Mouse (Mus musculus) T-helper 1 cell (primary cell): ENCODE measurements around the gene Aff1.

ENCODE experiments used
- in situ Hi-C: fragments of 300-600 bp; cut with MboI, MseI; formaldehyde crosslinking; loops from one replicate; pipeline ENCODE4 v1.15.1; 2025; ENCODE audit warnings: high pct_unique_total_duplicates

Aff1 gene

DNA sequence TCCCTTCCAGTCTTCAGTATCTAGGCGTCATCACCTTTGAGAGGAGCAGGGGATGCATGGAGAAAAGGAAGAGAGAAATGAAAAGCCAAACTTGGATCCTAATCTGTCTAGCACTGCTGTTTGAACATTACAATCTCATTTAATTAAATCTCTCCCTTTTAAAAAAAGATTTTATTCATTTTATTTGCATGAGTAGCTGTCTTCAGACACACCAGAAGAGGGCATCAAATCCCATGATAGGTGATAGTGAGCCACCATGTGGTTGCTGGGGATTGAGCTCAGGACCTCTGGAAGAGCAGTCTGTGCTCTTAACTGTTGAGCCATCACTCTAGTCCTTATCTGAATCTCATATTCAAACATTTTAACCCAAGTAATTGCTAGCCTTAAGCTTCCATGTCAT lies 138.7 kb downstream of the Aff1 start:
- in situ Hi-C loops: no loop called here

DNA sequence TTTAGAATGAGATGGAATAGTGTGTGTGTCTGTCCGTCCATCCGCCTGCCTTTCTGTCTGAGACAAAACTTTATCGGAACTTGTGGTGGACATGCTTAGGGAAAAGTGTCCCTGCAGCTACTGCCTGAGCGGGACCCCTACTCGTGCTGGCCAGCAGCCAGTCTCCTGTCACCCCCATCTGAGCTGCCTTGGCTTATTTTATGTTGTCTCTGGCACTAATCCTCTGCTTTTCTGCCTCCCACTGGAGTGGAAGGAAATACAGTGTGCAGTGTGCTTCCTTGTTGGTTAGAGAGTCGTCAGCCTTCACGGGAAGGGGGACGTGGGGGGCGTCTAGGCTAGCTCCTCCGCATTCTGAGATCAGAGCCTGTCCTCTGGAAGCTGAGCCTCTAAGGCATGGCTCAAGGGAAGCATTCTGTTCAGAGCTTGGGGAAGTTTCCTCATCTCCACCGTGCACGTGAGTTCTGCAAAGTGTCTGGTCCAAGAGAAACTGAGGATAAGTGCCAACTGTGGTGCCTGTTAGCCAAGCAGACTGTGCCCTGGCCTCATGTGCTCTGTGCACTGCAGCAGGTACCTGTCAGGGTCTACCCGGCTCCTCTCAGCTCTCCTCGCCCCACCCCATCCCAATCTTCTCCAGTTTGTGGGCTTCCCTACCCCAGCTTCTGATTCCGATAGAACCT lies 143.4 kb downstream of the Aff1 start:
- in situ Hi-C loops: no loop called here

- in situ Hi-C loops: no loop called here
Observed at GRCm38 (mm10) chr5:103836148-103836784, 144.1 kb downstream of the Aff1 start.

DNA sequence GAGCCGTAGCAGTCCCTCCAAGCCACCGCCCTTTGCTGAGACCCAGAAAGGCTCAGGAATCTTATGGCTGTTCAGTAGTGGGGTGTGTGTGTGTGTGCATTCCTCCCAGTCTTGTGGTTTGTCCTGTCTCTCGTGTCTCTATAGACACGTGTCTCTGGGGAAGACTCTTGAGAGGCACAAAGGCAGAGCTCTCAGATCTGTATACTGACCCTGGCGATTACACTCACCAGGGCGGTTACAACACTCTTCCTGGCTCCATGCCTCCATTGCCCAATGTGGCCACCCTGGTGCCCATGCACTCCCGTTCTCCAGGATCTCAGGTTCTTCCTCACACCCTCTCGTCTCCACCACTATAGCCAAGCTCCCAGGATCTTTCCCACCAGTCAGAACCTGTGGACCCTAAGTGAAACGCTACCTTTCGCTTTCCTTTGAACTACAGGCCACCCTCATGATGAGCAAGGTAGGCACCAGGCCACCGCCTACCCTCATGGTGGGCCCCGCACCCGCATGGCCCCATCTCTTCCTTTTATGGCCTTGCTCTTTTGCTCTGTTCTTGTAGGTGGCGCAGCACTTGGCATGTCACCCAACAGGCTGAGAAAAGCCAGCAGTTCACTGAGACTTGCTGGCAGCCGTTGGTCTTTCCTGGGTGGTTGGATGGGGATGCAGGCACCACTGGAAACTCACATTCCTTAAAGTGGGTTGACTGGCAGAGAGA lies 146.5 kb downstream of the Aff1 start:
- in situ Hi-C loops: no loop called here

GRCm38 (mm10) chr5:103839265-103839626 lies 147.1 kb downstream of the Aff1 start:
- in situ Hi-C loops: no loop called here

GRCm38 (mm10) chr5:103843938-103844337 lies 151.8 kb downstream of the Aff1 start:
- in situ Hi-C loops: no loop called here

GRCm38 (mm10) chr5:103845418-103846153 lies 153.4 kb downstream of the Aff1 start:
- in situ Hi-C loops: no loop called here

GRCm38 (mm10) chr5:103846154-103846551 lies 154.0 kb downstream of the Aff1 start:
- in situ Hi-C loops: no loop called here

DNA sequence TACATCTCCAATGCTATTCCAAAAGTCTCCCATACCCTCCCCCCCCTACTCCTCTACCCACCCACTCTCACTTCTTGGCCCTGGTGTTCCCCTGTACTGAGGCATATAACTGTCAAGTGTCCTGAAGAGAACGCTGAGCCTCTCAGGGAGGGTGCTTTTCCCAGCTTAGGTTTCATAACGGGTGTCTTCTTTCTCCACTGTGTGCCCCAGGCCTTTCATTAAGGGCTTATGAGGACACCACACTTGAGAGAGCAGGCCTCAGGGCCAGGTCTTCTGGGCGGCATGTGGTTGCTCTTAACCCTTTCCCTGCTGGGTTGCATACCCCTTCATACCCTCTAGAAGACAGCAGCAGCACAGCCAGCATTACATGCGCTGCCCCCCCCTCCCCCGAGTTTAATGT lies 154.4 kb downstream of the Aff1 start:
- in situ Hi-C loops: no loop called here

GRCm38 (mm10) chr5:103848546-103848945 lies 156.4 kb downstream of the Aff1 start:
- in situ Hi-C loops: no loop called here

DNA sequence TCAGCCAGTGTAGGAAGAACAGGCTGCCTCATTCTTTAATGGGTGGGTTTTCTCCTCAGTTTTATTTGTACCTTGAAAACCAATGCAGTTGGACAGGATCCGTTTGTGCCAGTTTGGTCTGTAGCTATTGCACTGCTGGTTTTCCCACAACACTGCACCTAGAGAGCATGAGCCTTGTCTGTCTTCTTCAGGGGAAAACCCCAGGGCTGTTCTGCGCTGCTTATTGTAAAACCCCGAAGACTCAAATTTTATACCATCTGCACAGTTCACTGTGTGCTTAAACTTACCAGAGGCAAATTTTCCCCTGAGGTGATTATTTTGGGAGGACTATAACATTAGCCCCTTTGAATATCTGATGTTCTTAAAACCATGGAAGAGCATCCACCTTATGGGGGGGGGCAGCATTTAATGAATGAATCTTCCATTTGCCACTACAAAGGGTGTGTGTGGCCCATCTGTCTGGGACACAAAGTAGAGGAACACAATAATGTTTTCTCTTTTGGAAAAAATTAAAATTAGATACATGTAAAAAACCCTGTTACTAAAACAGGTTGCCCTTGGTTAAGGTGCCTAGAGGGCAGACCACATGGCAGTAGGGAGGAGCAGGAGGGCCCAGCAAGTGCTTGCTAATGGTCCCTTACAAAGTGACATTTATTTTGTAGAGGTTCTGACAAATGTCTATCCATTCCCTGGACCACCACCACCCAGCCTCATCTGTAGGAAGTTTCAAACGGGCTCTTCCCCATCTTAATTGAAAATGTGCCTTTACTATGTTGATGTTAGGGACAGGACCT lies 160.8 kb downstream of the Aff1 start:
- in situ Hi-C loops: no loop called here

DNA sequence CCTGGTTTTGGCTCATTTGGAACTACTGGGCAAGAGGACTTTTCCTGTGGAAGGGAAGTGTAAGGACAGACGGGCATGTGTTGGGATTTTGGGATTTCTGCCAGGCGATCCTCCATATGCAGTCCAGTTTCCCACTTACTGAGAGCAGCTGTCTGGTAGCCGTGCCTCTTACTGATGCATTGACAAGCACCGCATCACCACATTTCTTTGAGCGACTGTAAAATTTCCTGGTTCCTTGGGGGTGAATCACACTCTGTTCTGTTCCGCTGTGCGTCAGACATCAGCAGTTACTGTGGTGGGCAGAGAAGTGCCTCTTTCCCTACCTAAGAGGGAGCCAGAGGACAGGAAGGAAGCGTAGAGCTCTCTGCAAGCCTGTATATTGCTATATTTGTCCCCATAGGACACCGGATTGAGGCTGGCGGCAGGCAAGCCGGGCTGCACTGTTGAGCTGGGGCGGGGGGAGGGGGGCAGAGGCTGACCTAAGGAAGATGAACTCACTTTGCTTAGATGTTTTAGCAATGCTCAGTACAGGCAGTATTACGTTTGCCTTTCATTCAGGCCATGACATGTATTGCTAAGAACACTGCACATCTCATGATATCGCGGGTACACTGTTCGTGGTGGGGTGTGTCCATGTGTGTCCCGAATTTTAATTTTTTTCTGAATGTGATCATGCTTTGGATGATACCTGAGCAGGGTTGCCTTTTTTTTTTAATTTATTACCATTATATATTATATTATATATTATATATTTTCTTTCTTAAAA lies 162.1 kb downstream of the Aff1 start:
- in situ Hi-C loops: no loop called here

DNA sequence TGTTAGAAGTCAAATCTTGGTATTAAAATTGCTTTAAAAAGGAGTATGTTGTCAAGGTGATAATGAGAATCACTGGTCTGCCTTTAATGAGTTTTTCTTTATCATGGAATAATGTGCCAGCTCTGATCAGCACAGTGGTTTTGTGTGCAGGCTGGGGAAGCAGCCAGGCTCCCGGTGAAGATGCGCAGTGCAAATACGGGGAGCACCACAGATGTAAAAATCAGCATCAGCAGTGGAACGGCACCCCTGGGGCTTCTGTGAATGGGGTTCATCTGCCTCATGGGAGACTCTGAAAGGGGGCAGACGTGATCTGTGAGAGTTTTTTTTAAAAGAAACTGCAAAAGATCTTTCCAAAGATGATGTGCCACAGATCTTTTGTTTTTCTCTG lies 162.6 kb downstream of the Aff1 start:
- in situ Hi-C loops: loop anchor here (5.0 kb wide), 1 partner anchor 72 kb away; no protein-coding TSS in a partner anchor

GRCm38 (mm10) chr5:103855483-103856211 lies 163.5 kb downstream of the Aff1 start:
- in situ Hi-C loops: loop anchor here (5.0 kb wide), 1 partner anchor 72 kb away; no protein-coding TSS in a partner anchor

DNA sequence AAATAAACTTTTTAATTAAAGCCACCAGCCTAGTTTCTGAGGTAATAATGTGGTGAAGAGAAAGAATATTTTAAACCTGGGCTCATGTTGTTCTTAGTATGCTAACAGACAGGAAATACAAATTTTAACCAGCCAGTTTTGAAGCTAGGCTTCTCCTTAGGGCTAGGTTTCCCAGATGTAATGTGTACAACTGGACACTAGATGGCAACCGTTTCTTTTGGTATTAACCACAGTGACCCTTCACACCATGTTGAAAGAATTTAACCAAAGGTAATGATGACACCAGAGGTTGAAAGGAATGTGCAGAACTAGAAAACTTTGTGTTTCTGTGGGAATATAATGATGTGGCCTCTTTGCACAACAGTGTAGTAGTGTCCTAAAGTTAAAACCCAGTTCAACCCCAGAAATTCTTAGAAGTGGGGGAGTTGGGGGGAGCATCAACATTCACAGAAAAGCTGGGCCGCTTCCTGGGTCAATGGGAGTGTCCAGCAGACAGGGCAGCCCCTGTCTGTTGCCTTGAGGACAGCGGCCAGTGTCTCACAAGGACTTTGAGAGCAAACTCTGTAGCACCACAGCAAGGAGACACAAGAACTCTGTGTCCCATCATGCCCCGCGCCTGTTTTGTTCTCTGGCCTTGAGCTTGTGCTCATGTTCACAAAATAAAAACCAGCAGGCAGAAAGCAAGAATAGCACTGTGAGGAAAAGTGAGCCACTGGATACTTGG lies 164.3 kb downstream of the Aff1 start:
- in situ Hi-C loops: loop anchor here (5.0 kb wide), 1 partner anchor 71 kb away; no protein-coding TSS in a partner anchor

- in situ Hi-C loops: loop anchor here (5.0 kb wide), 1 partner anchor 70 kb away; no protein-coding TSS in a partner anchor
Observed at GRCm38 (mm10) chr5:103857151-103857550, 165.0 kb downstream of the Aff1 start.

DNA sequence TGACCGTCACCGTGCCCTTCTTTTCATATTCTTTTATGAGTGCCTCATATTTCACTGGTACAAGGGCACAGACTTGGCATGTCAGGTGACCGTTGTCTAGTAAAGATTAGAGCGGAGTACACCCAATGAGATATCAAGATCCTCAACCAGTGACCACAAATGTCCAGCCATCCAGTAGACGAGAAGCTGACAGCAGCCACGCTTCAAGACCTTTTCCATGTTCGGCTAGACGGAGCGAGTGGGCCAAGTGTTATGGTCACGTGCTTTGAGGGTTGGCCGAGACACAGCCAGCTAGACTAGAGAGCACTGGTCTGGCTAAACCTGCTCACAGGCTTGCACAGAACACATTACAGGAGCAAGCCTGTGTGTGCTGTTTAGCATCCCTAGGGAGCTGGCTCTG lies 168.4 kb downstream of the Aff1 start:
- in situ Hi-C loops: no loop called here

DNA sequence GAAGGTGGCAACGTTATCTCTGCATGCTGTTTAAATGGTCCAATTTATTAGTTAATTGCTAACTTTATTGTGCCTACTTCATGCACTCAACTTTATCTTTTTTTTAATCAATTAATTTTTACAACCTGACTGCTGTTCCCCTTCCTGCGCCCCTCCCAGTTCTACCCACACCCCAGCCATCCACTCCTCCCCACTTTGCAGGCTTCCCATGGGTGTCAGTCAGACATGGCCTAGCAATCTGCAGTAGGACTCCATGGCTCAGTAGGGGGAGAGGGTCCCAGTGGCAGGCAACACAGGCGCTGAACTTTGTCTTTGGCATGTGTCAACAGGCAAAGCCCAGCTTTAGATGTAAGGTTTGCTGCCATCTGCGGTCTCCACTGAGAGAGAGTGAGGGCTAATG lies 171.6 kb downstream of the Aff1 start:
- in situ Hi-C loops: no loop called here

- in situ Hi-C loops: no loop called here
Observed at GRCm38 (mm10) chr5:103889766-103890165, 197.6 kb downstream of the Aff1 start.
